Mouse (Mus musculus) WW6 (cell line): Measurements from ENCODE around the gene Slc34a2.
A peak's percentile ranks its signal among the peaks of the same experiment; 100 is the strongest.

Source experiments
- DNase-seq: peaks from one replicate; pipeline ENCODE4 v3.0.0-alpha.2; 2013; ENCODE audit warnings: low read depth, low spot score

Slc34a2 gene

DNA sequence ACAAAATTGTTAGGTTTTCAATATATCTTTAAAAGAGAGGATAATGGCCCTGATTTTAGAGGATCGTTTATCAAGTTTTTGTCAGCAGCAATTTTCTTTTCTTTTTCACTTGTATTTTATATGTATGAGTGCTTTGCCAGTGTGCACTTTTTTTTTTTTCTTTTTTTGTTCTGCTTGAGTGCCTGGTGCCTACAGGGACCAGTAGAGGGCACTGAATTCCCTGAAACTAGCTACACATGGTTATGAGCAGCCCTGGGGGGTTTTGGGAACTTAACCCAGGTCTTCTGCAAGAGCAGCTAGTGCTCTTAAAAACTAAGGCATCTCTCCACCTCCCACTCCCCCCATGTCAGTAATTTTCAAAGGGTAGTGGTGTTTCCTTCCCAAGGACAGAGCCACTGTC lies 70.8 kb downstream of the Slc34a2 start:
- no peak for DNase-seq

DNA sequence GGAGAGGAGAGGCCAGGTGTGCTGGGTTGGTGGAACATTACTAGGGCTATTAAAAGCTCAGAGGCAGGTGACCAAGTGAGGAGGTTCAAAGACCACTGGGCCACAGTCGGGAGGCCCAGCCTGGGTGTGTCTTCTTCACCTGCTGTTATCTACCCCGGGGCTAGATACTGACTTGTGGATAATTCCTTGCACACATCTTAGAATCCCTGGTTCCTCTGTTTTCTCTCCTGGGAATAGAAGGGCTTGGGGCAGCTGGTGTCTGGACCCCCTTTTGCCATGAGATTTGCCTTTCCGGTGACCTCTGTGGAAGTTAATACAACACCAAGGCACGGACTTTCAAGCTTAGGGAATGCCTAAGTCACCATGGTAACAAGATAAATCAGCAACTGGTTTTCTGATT lies 72.3 kb downstream of the Slc34a2 start:
- no peak for DNase-seq

DNA sequence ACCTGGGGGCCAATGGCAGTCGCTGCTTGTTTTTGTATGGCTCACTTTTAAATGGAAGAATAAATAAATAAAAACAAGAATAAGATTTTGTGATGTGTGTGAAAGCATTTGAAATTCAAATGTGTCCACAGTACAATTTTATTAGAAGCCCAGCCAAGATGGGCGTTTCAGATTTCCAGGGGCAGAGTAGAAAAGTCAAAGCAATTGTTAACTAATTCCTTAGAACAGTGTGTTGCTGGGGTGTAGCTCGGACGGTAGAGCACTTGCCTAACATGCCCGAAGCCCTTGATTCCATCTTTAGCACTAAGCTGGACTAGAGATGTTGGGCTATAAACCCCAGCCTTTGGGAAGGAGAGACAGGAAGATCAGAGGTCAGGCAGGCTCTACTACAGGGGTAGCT lies 73.2 kb downstream of the Slc34a2 start:
- DNase-seq: no peak

GRCm38 (mm10) chr5:53112942-53113341 lies 75.1 kb downstream of the Slc34a2 start:
- peak; percentile 40 for DNase-seq

GRCm38 (mm10) chr5:53114616-53115267 lies 76.9 kb downstream of the Slc34a2 start:
- no peak for DNase-seq

DNA sequence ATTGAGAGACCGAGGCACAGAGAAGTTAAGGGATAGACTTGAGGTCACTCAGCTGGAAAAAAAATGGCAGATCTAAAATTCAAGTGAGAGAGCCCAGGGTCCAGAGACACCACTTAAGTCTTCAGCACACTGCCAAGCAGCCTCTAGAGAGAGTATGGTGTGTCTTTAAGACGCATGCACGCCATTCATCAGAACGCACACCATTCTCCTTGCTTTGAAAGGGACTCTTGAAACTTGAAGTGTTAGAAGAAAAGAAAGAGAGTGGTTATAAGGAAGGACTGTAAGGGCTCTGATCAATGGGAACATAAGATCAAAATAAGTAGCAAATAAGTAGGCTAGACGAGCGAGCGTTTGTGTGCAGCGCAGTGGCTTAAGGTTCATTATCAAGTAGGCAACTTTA lies 80.3 kb downstream of the Slc34a2 start:
- no peak for DNase-seq

DNA sequence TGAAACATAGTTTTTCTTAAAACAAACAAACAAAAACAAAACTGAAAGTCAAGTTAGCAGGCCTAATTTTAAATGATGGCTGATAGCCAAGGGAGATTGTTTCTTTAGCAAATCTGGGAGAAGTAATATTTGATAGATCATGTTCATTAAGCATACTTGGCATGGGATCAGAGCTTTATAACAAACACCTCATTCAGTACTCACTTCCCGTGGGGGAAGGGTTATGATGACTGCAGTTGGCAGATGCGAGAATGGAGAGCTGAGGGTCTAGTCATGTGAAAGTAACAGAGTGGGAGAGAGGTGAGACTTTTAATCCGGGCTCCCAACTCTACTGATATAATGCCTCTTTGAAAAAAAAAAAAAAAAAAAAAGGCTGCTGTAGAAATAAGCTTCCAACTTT lies 81.8 kb downstream of the Slc34a2 start:
- DNase-seq: no peak
